Mouse (Mus musculus) heart, embryonic 16.5 days (tissue): ENCODE measurements around the gene Slc7a7. TPM values are rescaled to one million over a fixed set of nuclear protein-coding genes. Genes with fewer than 3 reads are reported as not detected.

Experiments used
- ATAC-seq: fragments of 200-750 bp; cut with Nextera tagmentation; replicated peaks from 2 replicates; pipeline ENCODE4 v1.8.0; 2017; ENCODE audit warnings: moderate number of reproducible peaks; ENCODE audit not compliant: insufficient read depth, low FRiP score; ENCODE audit errors: extremely low read depth
- H3K27ac ChIP-seq: fragments of 300-500 bp; sonication (generic); 2 replicates; pipeline ENCODE4 v1.5.1; 2014; ENCODE audit warnings: mild to moderate bottlenecking, low read length, control low read depth, moderate library complexity
- H3K27me3 ChIP-seq: fragments of 300-500 bp; sonication (generic); 2 replicates; pipeline ENCODE4 v1.6.1; 2014; ENCODE audit warnings: low read length, mixed read lengths; ENCODE audit not compliant: control insufficient read depth, insufficient read depth
- H3K36me3 ChIP-seq: fragments of 300-500 bp; sonication (generic); 2 replicates; pipeline ENCODE4 v1.6.1; 2014; ENCODE audit not compliant: control insufficient read depth, insufficient read depth
- H3K4me1 ChIP-seq: fragments of 300-500 bp; sonication (generic); 2 replicates; pipeline ENCODE4 v1.6.1; 2014; ENCODE audit warnings: low read length, mixed read lengths; ENCODE audit not compliant: control insufficient read depth, insufficient read depth
- H3K4me2 ChIP-seq: fragments of 300-500 bp; sonication (generic); 2 replicates; pipeline ENCODE4 v1.6.1; 2014; ENCODE audit warnings: low read depth, mild to moderate bottlenecking, control low read depth, low read length
- H3K4me3 ChIP-seq: fragments of 300-500 bp; sonication (generic); 2 replicates; pipeline ENCODE4 v1.5.1; 2014; ENCODE audit warnings: mild to moderate bottlenecking, control low read depth, low read length
- H3K9ac ChIP-seq: fragments of 300-500 bp; sonication (generic); 2 replicates; pipeline ENCODE4 v1.6.1; 2014; ENCODE audit warnings: low read length, control low read depth
- H3K9me3 ChIP-seq: fragments of 300-500 bp; sonication (generic); replicated peaks from 2 replicates; pipeline ENCODE4 v1.6.1; 2016; ENCODE audit warnings: low read length; ENCODE audit not compliant: control insufficient read depth
- WGBS: fragments of 180-500 bp; shearing (Covaris S2); extraction: QIAGEN DNeasy Blood & Tissue Kit; methylation state at CpG from one replicate; pipeline ENCODE4 v1.1.7; 2014; 5-methylcytosine and 5-hydroxymethylcytosine counted together
- polyA plus RNA-seq: library from polyadenylated mRNA; unstranded; fragments of >200 nt; fragmentation: Nextera tagmentation; extraction: Ambion mirVana; gene quantifications from 2 replicates; pipeline ENCODE4 v1.2.1, GENCODE M21; 2015

Gene Slc7a7
- polyA plus RNA-seq, 1 experiment from 2014 or later: 12.3 TPM

DNA sequence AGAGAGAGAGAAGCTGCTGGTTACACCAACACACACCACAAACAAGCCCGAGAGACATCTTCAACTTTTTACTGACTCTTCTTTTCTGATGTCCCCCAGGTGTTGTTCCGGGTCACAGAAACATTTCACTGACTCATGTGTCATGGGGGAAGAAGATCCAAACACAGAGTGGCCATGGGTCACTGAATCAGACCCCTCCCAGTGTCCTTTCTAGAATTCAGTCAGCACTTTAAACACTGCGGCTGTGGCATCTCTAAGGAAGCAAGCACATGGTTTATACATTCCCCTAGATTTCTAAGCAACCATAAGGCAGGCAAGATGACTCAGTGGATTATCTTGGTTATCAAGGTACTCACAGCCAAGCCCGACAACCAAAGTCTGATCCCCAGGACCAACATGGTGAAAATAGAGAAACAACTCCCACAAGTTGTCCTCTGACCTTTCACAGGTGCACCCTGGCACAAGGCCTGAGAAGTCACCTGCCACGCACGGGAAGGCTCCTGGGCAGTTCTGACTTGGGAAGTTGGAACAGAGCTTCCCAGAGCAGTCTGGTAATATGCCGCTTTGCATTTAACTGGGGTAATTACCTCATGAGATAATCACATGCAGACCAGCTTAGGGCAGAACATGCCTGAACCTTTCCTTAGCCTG is 31.5 kb downstream of the Slc7a7 start:
- H3K27ac ChIP-seq: no peak overlapping the region
- no peaks in the 10 kb centered on the region for H3K36me3 ChIP-seq
- no peak for ATAC-seq
- no peak overlapping the region for H3K9ac ChIP-seq
- no peaks in the 10 kb centered on the region for H3K9me3 ChIP-seq
- H3K4me2 ChIP-seq: no peak overlapping the region
- H3K4me1 ChIP-seq: no peaks in the 10 kb centered on the region; the same call in 1 of the 2 replicates
- no peaks in the 10 kb centered on the region for H3K27me3 ChIP-seq
- 82% methylated on average over 7 of the region's 7 CpGs for WGBS
- H3K4me3 ChIP-seq: no peak overlapping the region

DNA sequence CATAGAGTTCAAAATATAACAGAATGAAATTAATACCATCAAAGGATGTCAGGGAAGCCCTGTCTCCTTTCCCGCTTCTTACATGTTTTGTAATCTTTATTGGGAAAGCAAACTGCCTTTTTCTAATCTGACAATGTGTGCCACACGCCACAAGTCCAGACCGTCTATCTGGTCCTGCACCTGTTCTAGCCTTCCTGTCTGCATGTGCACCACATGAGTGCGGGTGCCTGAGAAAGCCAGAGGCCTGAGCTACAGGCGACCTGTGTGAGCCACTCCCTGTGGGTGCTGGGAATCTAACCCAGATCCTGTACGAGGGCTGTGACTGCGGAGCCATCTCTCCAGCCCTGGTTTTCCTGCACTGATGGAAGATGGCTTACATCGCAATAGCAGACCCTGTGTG is 33.2 kb downstream of the Slc7a7 start:
- ATAC-seq: no peak
- WGBS: 84% methylated on average over 8 of the region's 8 CpGs

DNA sequence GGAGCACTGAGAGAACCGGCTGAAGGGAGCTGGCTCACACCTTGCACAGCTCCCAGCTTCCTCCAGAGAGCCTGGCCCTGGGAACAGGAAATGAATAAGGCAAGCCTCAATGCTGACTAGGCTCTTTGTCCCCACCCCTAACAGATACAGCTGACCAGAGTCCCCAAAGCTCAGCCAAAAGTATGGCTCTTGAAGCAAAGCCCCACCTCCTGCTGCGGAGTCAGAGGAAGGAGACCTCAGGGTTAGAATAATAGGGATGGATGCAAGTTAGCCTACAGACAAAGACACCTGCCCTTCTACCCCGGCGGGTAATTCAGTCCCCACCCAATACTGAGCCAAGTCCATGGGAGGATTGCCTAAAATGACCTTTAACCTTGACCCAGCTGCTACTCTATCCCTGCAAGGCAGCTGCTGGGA is 34.2 kb downstream of the Slc7a7 start:
- H3K9ac ChIP-seq: no peak overlapping the region
- no peak overlapping the region; the same call in 1 of the 2 replicates for H3K4me2 ChIP-seq
- no peaks in the 10 kb centered on the region for H3K9me3 ChIP-seq
- no peaks in the 10 kb centered on the region for H3K36me3 ChIP-seq
- peak; percentile 77; the same call in 1 of the 2 replicates for ATAC-seq
- H3K27ac ChIP-seq: no peak overlapping the region
- WGBS: 52% methylated on average over 4 of the region's 4 CpGs
- no peaks in the 10 kb centered on the region; the same call in 1 of the 2 replicates for H3K4me1 ChIP-seq
- no peak overlapping the region for H3K4me3 ChIP-seq
- no peaks in the 10 kb centered on the region for H3K27me3 ChIP-seq

More for the DNA sequence above, 33.2 kb downstream of the Slc7a7 start:
- no peak overlapping the region for H3K4me2 ChIP-seq
- H3K9me3 ChIP-seq: no peaks in the 10 kb centered on the region
- H3K36me3 ChIP-seq: no peaks in the 10 kb centered on the region
- H3K9ac ChIP-seq: no peak overlapping the region
- H3K4me3 ChIP-seq: no peak overlapping the region
- H3K4me1 ChIP-seq: no peaks in the 10 kb centered on the region; the same call in 1 of the 2 replicates
- H3K27ac ChIP-seq: no peak overlapping the region
- no peaks in the 10 kb centered on the region for H3K27me3 ChIP-seq

DNA sequence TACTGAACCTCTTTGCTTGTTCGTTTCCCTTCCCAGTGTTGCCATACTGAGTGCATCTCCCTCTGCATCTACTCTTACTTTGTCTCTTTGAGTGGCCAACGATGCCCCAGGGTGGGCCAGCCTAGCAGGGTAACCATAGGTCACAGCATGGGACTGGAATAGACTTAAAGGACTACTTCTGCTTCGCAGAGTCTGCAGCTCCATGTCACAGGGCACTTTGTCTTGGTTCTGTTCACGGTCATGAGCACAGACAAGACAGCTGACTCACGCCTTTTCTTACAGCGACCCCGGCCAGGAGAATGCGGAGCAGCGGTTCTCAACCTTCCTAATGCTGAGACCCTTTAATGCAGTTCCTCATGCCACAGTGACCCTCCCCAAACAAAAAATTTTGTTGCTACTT is 34.9 kb downstream of the Slc7a7 start:
- ATAC-seq: no peak
- H3K4me2 ChIP-seq: no peak overlapping the region
- H3K9me3 ChIP-seq: no peaks in the 10 kb centered on the region
- H3K4me3 ChIP-seq: no peak overlapping the region
- 79% methylated on average over 9 of the region's 9 CpGs for WGBS
- no peaks in the 10 kb centered on the region for H3K36me3 ChIP-seq
- H3K9ac ChIP-seq: no peak overlapping the region
- no peaks in the 10 kb centered on the region; the same call in 1 of the 2 replicates for H3K4me1 ChIP-seq
- H3K27ac ChIP-seq: no peak overlapping the region
- H3K27me3 ChIP-seq: no peaks in the 10 kb centered on the region

DNA sequence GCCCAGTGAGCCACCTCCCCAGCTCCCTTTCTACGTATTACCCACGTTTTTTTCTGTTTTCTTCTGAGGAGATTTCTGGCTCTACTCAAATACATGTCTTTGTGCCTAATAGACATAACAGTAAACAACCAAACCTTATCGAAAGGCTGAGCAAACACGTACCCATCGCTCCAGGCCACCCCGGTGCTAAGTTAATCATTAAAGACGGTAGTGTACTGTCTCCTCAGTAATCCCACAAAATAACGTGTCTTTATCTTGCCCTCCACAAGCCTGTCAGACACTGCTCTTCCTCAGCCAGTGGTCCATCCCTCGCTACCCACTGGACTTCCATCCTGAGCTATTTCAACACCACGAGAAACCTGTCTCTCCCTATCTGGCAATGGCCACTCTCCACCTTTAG is 35.8 kb downstream of the Slc7a7 start:
- 81% methylated on average over 10 of the region's 10 CpGs for WGBS
- H3K4me2 ChIP-seq: no peak overlapping the region
- no peaks in the 10 kb centered on the region; the same call in 1 of the 2 replicates for H3K4me1 ChIP-seq
- H3K27me3 ChIP-seq: no peaks in the 10 kb centered on the region
- H3K9ac ChIP-seq: no peak overlapping the region
- H3K36me3 ChIP-seq: no peaks in the 10 kb centered on the region
- H3K4me3 ChIP-seq: no peak overlapping the region
- no peak overlapping the region for H3K27ac ChIP-seq
- H3K9me3 ChIP-seq: no peaks in the 10 kb centered on the region
- ATAC-seq: no peak

DNA sequence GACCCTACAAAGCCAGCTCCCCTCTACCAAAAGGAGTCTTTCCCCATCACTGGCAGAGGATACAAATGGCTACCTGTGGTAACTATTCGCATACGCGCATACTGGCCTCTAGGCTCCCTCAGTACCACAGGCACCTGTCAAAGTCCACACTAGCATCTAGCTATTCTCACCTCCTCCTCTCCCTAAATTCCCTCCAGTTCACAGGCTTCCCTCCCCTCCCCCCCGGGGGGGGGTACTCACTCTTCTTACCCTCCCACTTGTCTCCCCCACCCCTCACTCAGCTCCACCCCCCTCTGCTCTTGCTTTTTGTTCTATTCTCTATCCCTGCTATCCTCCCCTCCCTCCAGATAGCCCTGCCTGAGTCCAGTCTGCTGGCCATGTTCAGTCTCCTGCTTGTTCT is 37.0 kb downstream of the Slc7a7 start:
- no peak overlapping the region for H3K4me2 ChIP-seq
- H3K36me3 ChIP-seq: no peaks in the 10 kb centered on the region
- no peak overlapping the region for H3K4me3 ChIP-seq
- no peaks in the 10 kb centered on the region; the same call in 1 of the 2 replicates for H3K4me1 ChIP-seq
- WGBS: 77% methylated on average over 4 of the region's 4 CpGs
- ATAC-seq: no peak
- no peak overlapping the region for H3K9ac ChIP-seq
- H3K9me3 ChIP-seq: no peaks in the 10 kb centered on the region
- no peaks in the 10 kb centered on the region for H3K27me3 ChIP-seq
- no peak overlapping the region for H3K27ac ChIP-seq

DNA sequence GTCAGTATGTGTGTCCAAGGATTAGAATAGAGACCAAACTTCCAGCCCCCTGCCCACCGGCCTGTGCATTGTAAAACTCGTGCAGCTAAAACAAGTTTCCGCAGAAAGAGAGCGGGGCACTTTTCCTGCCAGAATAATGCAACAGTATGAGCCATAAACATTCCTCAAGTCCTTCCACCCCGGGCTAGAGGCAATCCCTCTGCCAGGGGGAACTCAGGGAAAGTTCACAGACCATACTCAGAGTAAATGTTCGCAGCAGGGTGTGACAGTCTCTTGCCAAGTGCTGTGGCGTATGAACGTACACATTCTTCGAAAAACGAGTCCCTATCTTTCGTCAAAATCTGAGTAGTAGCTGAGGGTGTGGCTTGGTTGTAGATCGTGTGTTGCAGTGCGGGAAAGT is 38.0 kb downstream of the Slc7a7 start:
- Histone ChIP-seq H3K36me3 (no peaks in the 10 kb centered on the region), H3K4me1 (no peaks in the 10 kb centered on the region; the same call in 1 of the 2 replicates), H3K4me2 (no peak overlapping the region), H3K9ac (no peak overlapping the region), H3K27ac (no peak overlapping the region), H3K9me3 (no peaks in the 10 kb centered on the region), H3K4me3 (no peak overlapping the region), H3K27me3 (no peaks in the 10 kb centered on the region)
- 76% methylated on average over 13 of the region's 13 CpGs for WGBS
- no peak for ATAC-seq

DNA sequence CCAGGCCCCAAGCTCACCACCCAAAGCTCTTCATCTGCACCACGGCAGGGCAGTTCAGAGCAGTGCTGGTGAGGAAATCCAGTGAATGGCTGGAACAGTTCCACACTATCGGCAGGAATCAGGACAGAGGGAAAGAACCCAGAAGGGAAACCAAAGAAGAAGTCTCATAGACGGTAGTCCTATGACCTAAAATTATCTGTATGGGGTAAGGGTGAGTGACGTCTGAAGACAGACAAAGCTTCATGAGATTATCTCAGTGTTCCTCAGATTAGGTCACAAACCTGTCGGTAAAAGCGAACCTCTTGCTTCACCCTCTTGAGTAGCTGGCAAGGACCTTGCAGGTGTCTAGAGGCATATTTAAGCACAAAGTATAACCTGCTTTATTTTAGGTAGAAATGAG is 40.4 kb downstream of the Slc7a7 start:
- H3K4me2 ChIP-seq: no peak overlapping the region
- H3K9ac ChIP-seq: no peak overlapping the region
- H3K27me3 ChIP-seq: no peaks in the 10 kb centered on the region
- H3K4me1 ChIP-seq: no peaks in the 10 kb centered on the region
- no peaks in the 10 kb centered on the region for H3K9me3 ChIP-seq
- H3K4me3 ChIP-seq: no peak overlapping the region
- peaks cover 3% of the 10 kb centered on the region; the same call in 1 of the 2 replicates for H3K36me3 ChIP-seq
- WGBS: 55% methylated on average over 6 of the region's 6 CpGs
- no peak for ATAC-seq
- H3K27ac ChIP-seq: no peak overlapping the region

DNA sequence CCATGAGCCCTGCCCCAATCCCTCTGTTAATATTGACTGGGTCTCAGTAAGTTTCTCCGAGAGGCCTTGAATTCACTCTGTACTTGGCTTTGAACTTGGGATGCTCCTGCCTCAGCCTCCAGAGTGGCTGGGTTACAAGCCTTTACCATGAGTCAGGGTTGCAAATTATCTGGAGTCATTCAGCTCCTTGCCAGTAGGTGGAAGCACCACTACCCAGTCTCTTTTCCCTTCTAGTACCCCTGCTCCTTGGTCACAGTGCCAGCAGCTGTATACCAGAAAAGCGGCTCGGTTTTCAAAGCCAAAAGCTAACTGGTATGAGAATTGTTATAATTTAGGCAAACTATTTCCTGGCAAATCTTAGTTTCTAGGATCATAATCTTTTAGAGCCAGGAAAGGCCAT is 41.7 kb downstream of the Slc7a7 start:
- no peaks in the 10 kb centered on the region for H3K27me3 ChIP-seq
- H3K4me2 ChIP-seq: no peak overlapping the region
- 72% methylated on average over 3 of the region's 3 CpGs for WGBS
- no peak for ATAC-seq
- no peak overlapping the region for H3K9ac ChIP-seq
- H3K27ac ChIP-seq: no peak overlapping the region
- H3K4me1 ChIP-seq: no peaks in the 10 kb centered on the region
- H3K36me3 ChIP-seq: peaks cover 9% of the 10 kb centered on the region
- H3K4me3 ChIP-seq: no peak overlapping the region
- no peaks in the 10 kb centered on the region for H3K9me3 ChIP-seq
